Mouse (Mus musculus): Measurements from ENCODE around the gene Lcat. TPM values are rescaled to one million over a fixed set of nuclear protein-coding genes. Genes with fewer than 3 reads are reported as not detected.

Gene Lcat
- polyA plus RNA-seq, 1 experiment from 2014 or later, result 5.0 TPM

- peak overlapping the region; percentile 71 for H3K4me3 ChIP-seq (replicated peaks; ENCODE audit: low read length)
- under 1% methylated on average over 30 of the region's 30 CpGs for WGBS
These were observed 6.2 kb downstream of the Lcat start for GRCm38 (mm10) chr8:105936866-105937475.

GRCm38 (mm10) chr8:105935863-105936603 lies 7.1 kb downstream of the Lcat start:
- Histone ChIP-seq H3K9me3 (replicated peaks; ENCODE audit: control insufficient read depth, low read length) (no peaks in the 10 kb centered on the region), H3K4me3 (replicated peaks; ENCODE audit: low read length) (peak overlapping the region; percentile 71), H3K9ac (ENCODE audit: low read length) (peak overlapping the region; percentile 85), H3K4me2 (ENCODE audit: low read depth, low read length) (peak overlapping the region; percentile 73), H3K36me3 (ENCODE audit: control insufficient read depth, insufficient read depth, low read length) (no peaks in the 10 kb centered on the region), H3K27ac (ENCODE audit: low read length) (peak overlapping the region; percentile 26; the same call in 1 of the 2 replicates), H3K4me1 (ENCODE audit: control insufficient read depth, insufficient read depth, low read length) (0 out of 2 replicates have a peak, but pooled peaks cover 6% of the 10 kb centered on the region), H3K27me3 (ENCODE audit: control insufficient read depth, insufficient read depth, low read length) (no peaks in the 10 kb centered on the region)
- no peak for ATAC-seq (ENCODE audit: insufficient read depth, low FRiP score)
- 24% methylated on average over 7 of the region's 7 CpGs for WGBS

More at GRCm38 (mm10) chr8:105936866-105937475, 6.2 kb downstream of the Lcat start:
- H3K4me1 ChIP-seq (ENCODE audit: control insufficient read depth, insufficient read depth, low read length), result 0 out of 2 replicates have a peak, but pooled peaks cover 6% of the 10 kb centered on the region
- H3K36me3 ChIP-seq (ENCODE audit: control insufficient read depth, insufficient read depth, low read length), result no peaks in the 10 kb centered on the region
- no peaks in the 10 kb centered on the region for H3K9me3 ChIP-seq (replicated peaks; ENCODE audit: control insufficient read depth, low read length)
- H3K27ac ChIP-seq (ENCODE audit: low read length), result peak overlapping the region; percentile 79
- H3K27me3 ChIP-seq (ENCODE audit: control insufficient read depth, insufficient read depth, low read length), result no peaks in the 10 kb centered on the region
- H3K4me2 ChIP-seq (ENCODE audit: low read depth, low read length), result peak overlapping the region; percentile 73
- H3K9ac ChIP-seq (ENCODE audit: low read length), result peak overlapping the region; percentile 85
- peak; percentile 91 for ATAC-seq (ENCODE audit: insufficient read depth, low FRiP score)

GRCm38 (mm10) chr8:105935105-105935504 lies 8.1 kb downstream of the Lcat start:
- Histone ChIP-seq H3K27me3 (ENCODE audit: control insufficient read depth, insufficient read depth, low read length) (no peaks in the 10 kb centered on the region), H3K9me3 (replicated peaks; ENCODE audit: control insufficient read depth, low read length) (no peaks in the 10 kb centered on the region), H3K9ac (ENCODE audit: low read length) (no peak overlapping the region), H3K4me2 (ENCODE audit: low read depth, low read length) (no peak overlapping the region), H3K4me3 (replicated peaks; ENCODE audit: low read length) (no peak overlapping the region), H3K27ac (ENCODE audit: low read length) (no peak overlapping the region), H3K4me1 (ENCODE audit: control insufficient read depth, insufficient read depth, low read length) (0 out of 2 replicates have a peak, but pooled peaks cover 6% of the 10 kb centered on the region), H3K36me3 (ENCODE audit: control insufficient read depth, insufficient read depth, low read length) (no peaks in the 10 kb centered on the region)
- 67% methylated on average over 6 of the region's 6 CpGs for WGBS
- ATAC-seq (ENCODE audit: insufficient read depth, low FRiP score), result no peak

GRCm38 (mm10) chr8:105933762-105934161 lies 9.4 kb downstream of the Lcat start, which contains the start of gene Ctrl:
Ctrl (minus strand) TSS chr8:105933862.
- Histone ChIP-seq H3K27me3 (ENCODE audit: control insufficient read depth, insufficient read depth, low read length) (no peaks in the 10 kb centered on the region), H3K9ac (ENCODE audit: low read length) (no peak within 1 kb of the TSS), H3K4me1 (ENCODE audit: control insufficient read depth, insufficient read depth, low read length) (0 out of 2 replicates have a peak, but pooled peaks cover 6% of the 10 kb centered on the region), H3K4me3 (replicated peaks; ENCODE audit: low read length) (no peak within 1 kb of the TSS), H3K4me2 (ENCODE audit: low read depth, low read length) (no peak within 1 kb of the TSS), H3K27ac (ENCODE audit: low read length) (no peak within 1 kb of the TSS), H3K9me3 (replicated peaks; ENCODE audit: control insufficient read depth, low read length) (no peaks in the 10 kb centered on the region), H3K36me3 (ENCODE audit: control insufficient read depth, insufficient read depth, low read length) (no peaks in the 10 kb centered on the region)
- WGBS, result 86% methylated on average over 2 of the region's 2 CpGs
- no peak for ATAC-seq (ENCODE audit: insufficient read depth, low FRiP score)

- Histone ChIP-seq H3K9me3 (replicated peaks; ENCODE audit: control insufficient read depth, low read length) (no peaks in the 10 kb centered on the region), H3K27ac (ENCODE audit: low read length) (no peak overlapping the region), H3K27me3 (ENCODE audit: control insufficient read depth, insufficient read depth, low read length) (no peaks in the 10 kb centered on the region), H3K4me2 (ENCODE audit: low read depth, low read length) (no peak overlapping the region), H3K4me3 (replicated peaks; ENCODE audit: low read length) (no peak overlapping the region), H3K36me3 (ENCODE audit: control insufficient read depth, insufficient read depth, low read length) (no peaks in the 10 kb centered on the region), H3K9ac (ENCODE audit: low read length) (no peak overlapping the region), H3K4me1 (ENCODE audit: control insufficient read depth, insufficient read depth, low read length) (0 out of 2 replicates have a peak, but pooled peaks cover 6% of the 10 kb centered on the region)
- ATAC-seq (ENCODE audit: insufficient read depth, low FRiP score), result no peak
- 87% methylated on average over 11 of the region's 11 CpGs for WGBS
These were observed 10.7 kb downstream of the Lcat start for GRCm38 (mm10) chr8:105932525-105932924.

- H3K4me3 ChIP-seq (replicated peaks; ENCODE audit: low read length), result no peak overlapping the region
- no peaks in the 10 kb centered on the region for H3K36me3 ChIP-seq (ENCODE audit: control insufficient read depth, insufficient read depth, low read length)
- H3K9ac ChIP-seq (ENCODE audit: low read length), result no peak overlapping the region
- H3K27me3 ChIP-seq (ENCODE audit: control insufficient read depth, insufficient read depth, low read length), result no peaks in the 10 kb centered on the region
- H3K27ac ChIP-seq (ENCODE audit: low read length), result no peak overlapping the region
- no peak for ATAC-seq (ENCODE audit: insufficient read depth, low FRiP score)
- H3K4me2 ChIP-seq (ENCODE audit: low read depth, low read length), result no peak overlapping the region
- H3K9me3 ChIP-seq (replicated peaks; ENCODE audit: control insufficient read depth, low read length), result no peaks in the 10 kb centered on the region
- WGBS, result 96% methylated on average over 3 of the region's 3 CpGs
- 0 out of 2 replicates have a peak, but pooled peaks cover 2% of the 10 kb centered on the region for H3K4me1 ChIP-seq (ENCODE audit: control insufficient read depth, insufficient read depth, low read length)
These were observed 11.9 kb downstream of the Lcat start for GRCm38 (mm10) chr8:105931271-105931670.

GRCm38 (mm10) chr8:105930602-105931001 lies 12.6 kb downstream of the Lcat start:
- Histone ChIP-seq H3K9me3 (replicated peaks; ENCODE audit: control insufficient read depth, low read length) (no peaks in the 10 kb centered on the region), H3K27me3 (ENCODE audit: control insufficient read depth, insufficient read depth, low read length) (no peaks in the 10 kb centered on the region), H3K4me1 (ENCODE audit: control insufficient read depth, insufficient read depth, low read length) (no peaks in the 10 kb centered on the region), H3K36me3 (ENCODE audit: control insufficient read depth, insufficient read depth, low read length) (no peaks in the 10 kb centered on the region), H3K4me2 (ENCODE audit: low read depth, low read length) (no peak overlapping the region), H3K9ac (ENCODE audit: low read length) (0 out of 2 replicates have a peak overlapping the region, but pooled peaks have one; percentile 4), H3K4me3 (replicated peaks; ENCODE audit: low read length) (no peak overlapping the region), H3K27ac (ENCODE audit: low read length) (no peak overlapping the region)
- 19% methylated on average over 8 of the region's 8 CpGs for WGBS
- ATAC-seq (ENCODE audit: insufficient read depth, low FRiP score), result peak; percentile 29; the same call in 1 of the 2 replicates

GRCm38 (mm10) chr8:105925123-105925522 lies 18.1 kb downstream of the Lcat start:
- H3K4me3 ChIP-seq (replicated peaks; ENCODE audit: low read length), result no peak overlapping the region
- ATAC-seq (ENCODE audit: insufficient read depth, low FRiP score), result no peak
- 57% methylated on average over 3 of the region's 3 CpGs for WGBS
- H3K9me3 ChIP-seq (replicated peaks; ENCODE audit: control insufficient read depth, low read length), result no peaks in the 10 kb centered on the region
- no peak overlapping the region for H3K4me2 ChIP-seq (ENCODE audit: low read depth, low read length)
- no peaks in the 10 kb centered on the region for H3K4me1 ChIP-seq (ENCODE audit: control insufficient read depth, insufficient read depth, low read length)
- H3K36me3 ChIP-seq (ENCODE audit: control insufficient read depth, insufficient read depth, low read length), result no peaks in the 10 kb centered on the region
- no peaks in the 10 kb centered on the region for H3K27me3 ChIP-seq (ENCODE audit: control insufficient read depth, insufficient read depth, low read length)
- H3K27ac ChIP-seq (ENCODE audit: low read length), result no peak overlapping the region
- no peak overlapping the region for H3K9ac ChIP-seq (ENCODE audit: low read length)

- Histone ChIP-seq H3K36me3 (ENCODE audit: control insufficient read depth, insufficient read depth, low read length) (no peaks in the 10 kb centered on the region), H3K4me1 (ENCODE audit: control insufficient read depth, insufficient read depth, low read length) (no peaks in the 10 kb centered on the region), H3K9me3 (replicated peaks; ENCODE audit: control insufficient read depth, low read length) (no peaks in the 10 kb centered on the region), H3K27ac (ENCODE audit: low read length) (no peak overlapping the region), H3K4me2 (ENCODE audit: low read depth, low read length) (no peak overlapping the region), H3K4me3 (replicated peaks; ENCODE audit: low read length) (no peak overlapping the region), H3K9ac (ENCODE audit: low read length) (no peak overlapping the region), H3K27me3 (ENCODE audit: control insufficient read depth, insufficient read depth, low read length) (no peaks in the 10 kb centered on the region)
- ATAC-seq (ENCODE audit: insufficient read depth, low FRiP score), result no peak
- WGBS, result 84% methylated on average over 3 of the region's 3 CpGs
These were observed 23.8 kb downstream of the Lcat start for GRCm38 (mm10) chr8:105919390-105919789.

Data from stomach, embryonic 16.5 days (tissue).